Mouse (Mus musculus) right cerebral cortex, adult 2 months (tissue): Measurements from ENCODE around the gene Zcchc4.

ENCODE experiments used
- DNase-seq, 2 experiments: peaks; one replicate each; pipeline ENCODE4 v3.0.0; 2021 to 2022; ENCODE audit warnings: low spot score in 2 of 2

Zcchc4 gene

GRCm38 (mm10) chr5:52871986-52872385 lies 96.8 kb downstream of the Zcchc4 start:
- DNase-seq, result no peak
